Mouse (Mus musculus): ENCODE measurements around the gene Pkm. TPM values are rescaled to one million over a fixed set of nuclear protein-coding genes. Genes with fewer than 3 reads are reported as not detected.

Pkm gene
- polyA plus RNA-seq, 1 experiment = 510 TPM

- Histone ChIP-seq H3K27me3 (ENCODE audit: control insufficient read depth, insufficient read depth, low read length) (no peaks in the 10 kb centered on the region), H3K4me1 (ENCODE audit: control insufficient read depth, insufficient read depth, low read length) (no peaks in the 10 kb centered on the region), H3K27ac (ENCODE audit: control insufficient read depth, insufficient read depth, low read depth, low read length) (no peak overlapping the region), H3K36me3 (ENCODE audit: control insufficient read depth, insufficient read depth, low read length) (peaks cover 2% of the 10 kb centered on the region), H3K4me3 (ENCODE audit: control insufficient read depth, low read depth, low read length) (no peak overlapping the region)
- TF ChIP-seq POLR2A (IDR thresholded peaks at IDR 0.05; ENCODE audit: control insufficient read depth, low read depth, low read length) = no peak
- TF ChIP-seq CTCF (IDR thresholded peaks at IDR 0.05; ENCODE audit: control insufficient read depth, insufficient read depth, insufficient replicate concordance, low read depth, low read length) = no peak
Observed at GRCm38 (mm10) chr9:59641320-59641719, 14.8 kb upstream of the Pkm start.

GRCm38 (mm10) chr9:59649911-59650310 is 6.3 kb upstream of the Pkm start:
- Histone ChIP-seq H3K36me3 (ENCODE audit: control insufficient read depth, insufficient read depth, low read length) (no peaks in the 10 kb centered on the region; the same call in none of the 2 replicates), H3K27me3 (ENCODE audit: control insufficient read depth, insufficient read depth, low read length) (no peaks in the 10 kb centered on the region), H3K4me3 (ENCODE audit: control insufficient read depth, low read depth, low read length) (no peak overlapping the region), H3K4me1 (ENCODE audit: control insufficient read depth, insufficient read depth, low read length) (no peaks in the 10 kb centered on the region), H3K27ac (ENCODE audit: control insufficient read depth, insufficient read depth, low read depth, low read length) (no peak overlapping the region)
- no peak for TF ChIP-seq CTCF (IDR thresholded peaks at IDR 0.05; ENCODE audit: control insufficient read depth, insufficient read depth, insufficient replicate concordance, low read depth, low read length)
- no peak for TF ChIP-seq POLR2A (IDR thresholded peaks at IDR 0.05; ENCODE audit: control insufficient read depth, low read depth, low read length)

DNA sequence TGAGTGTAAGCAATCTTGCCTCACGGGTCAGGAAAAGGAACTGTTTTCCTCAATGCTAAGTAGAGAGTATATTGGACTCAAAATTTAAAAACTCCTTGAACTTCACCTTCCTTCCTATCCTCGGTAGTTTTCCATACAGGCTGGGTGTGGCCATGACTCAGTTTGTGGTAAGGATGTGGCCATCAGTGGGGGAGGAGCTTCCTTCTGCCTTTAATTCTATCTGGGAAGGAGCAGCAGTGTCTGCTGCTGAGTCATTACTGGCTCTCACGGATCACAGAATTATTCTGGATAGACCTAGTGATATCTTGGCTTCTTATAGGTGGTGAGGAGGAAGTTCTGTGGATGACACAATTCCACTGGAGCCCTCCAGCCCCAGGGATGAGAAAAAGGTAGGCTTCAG is 2.8 kb upstream of the Pkm start:
- Histone ChIP-seq H3K27me3 (ENCODE audit: control insufficient read depth, insufficient read depth, low read length) (no peaks in the 10 kb centered on the region), H3K27ac (ENCODE audit: control insufficient read depth, insufficient read depth, low read depth, low read length) (no peak overlapping the region)
- TF ChIP-seq CTCF (IDR thresholded peaks at IDR 0.05; ENCODE audit: control insufficient read depth, insufficient read depth, insufficient replicate concordance, low read depth, low read length) (no peak), POLR2A (IDR thresholded peaks at IDR 0.05; ENCODE audit: control insufficient read depth, low read depth, low read length) (no peak)

DNA sequence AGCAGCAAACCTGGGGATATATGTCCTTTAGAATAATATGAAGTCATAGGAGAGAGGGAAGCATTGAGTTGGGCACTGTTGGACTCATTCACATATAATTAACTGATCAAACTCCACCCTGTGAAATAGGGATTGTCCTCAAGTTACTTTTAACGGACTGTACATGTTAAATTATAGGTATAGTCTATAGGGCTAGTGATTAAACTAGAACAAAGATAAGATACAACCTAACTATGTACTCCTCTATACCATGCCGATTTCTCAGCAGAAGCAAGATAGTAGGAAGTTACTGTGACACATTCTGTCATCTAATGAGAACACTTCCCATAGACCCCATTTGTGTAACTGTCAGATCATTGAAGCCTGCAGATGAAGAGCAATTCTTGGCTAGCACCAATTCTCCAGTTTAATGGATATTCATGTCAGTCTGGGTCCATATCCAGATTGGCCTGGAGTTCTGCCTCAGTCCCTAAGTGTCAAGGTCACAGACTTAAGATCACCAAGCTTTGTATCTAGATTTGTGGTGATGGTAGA is 1.7 kb upstream of the Pkm start:
- no peaks in the 10 kb centered on the region for H3K27me3 ChIP-seq (ENCODE audit: control insufficient read depth, insufficient read depth, low read length)
- no peak overlapping the region for H3K27ac ChIP-seq (ENCODE audit: control insufficient read depth, insufficient read depth, low read depth, low read length)
- peak overlapping the region; percentile 65; the same call in 1 of the 2 replicates for H3K4me3 ChIP-seq (ENCODE audit: control insufficient read depth, low read depth, low read length)
- H3K4me1 ChIP-seq (ENCODE audit: control insufficient read depth, insufficient read depth, low read length) = peaks cover 14% of the 10 kb centered on the region
- H3K36me3 ChIP-seq (ENCODE audit: control insufficient read depth, insufficient read depth, low read length) = no peaks in the 10 kb centered on the region; the same call in none of the 2 replicates
- TF ChIP-seq POLR2A (IDR thresholded peaks at IDR 0.05; ENCODE audit: control insufficient read depth, low read depth, low read length) (no peak), CTCF (IDR thresholded peaks at IDR 0.05; ENCODE audit: control insufficient read depth, insufficient read depth, insufficient replicate concordance, low read depth, low read length) (no peak)

More for the DNA sequence above, 2.8 kb upstream of the Pkm start:
- Histone ChIP-seq H3K4me1 (ENCODE audit: control insufficient read depth, insufficient read depth, low read length) (peaks cover 14% of the 10 kb centered on the region), H3K4me3 (ENCODE audit: control insufficient read depth, low read depth, low read length) (peak overlapping the region; percentile 30; the same call in 1 of the 2 replicates), H3K36me3 (ENCODE audit: control insufficient read depth, insufficient read depth, low read length) (no peaks in the 10 kb centered on the region; the same call in none of the 2 replicates)

GRCm38 (mm10) chr9:59656635-59657617 is 758 bp downstream of the Pkm start:
- peaks cover 26% of the 10 kb centered on the region for H3K4me1 ChIP-seq (ENCODE audit: control insufficient read depth, insufficient read depth, low read length)
- peak overlapping the region; percentile 100 for H3K4me3 ChIP-seq (ENCODE audit: control insufficient read depth, low read depth, low read length)
- H3K36me3 ChIP-seq (ENCODE audit: control insufficient read depth, insufficient read depth, low read length) = no peaks in the 10 kb centered on the region
- H3K27me3 ChIP-seq (ENCODE audit: control insufficient read depth, insufficient read depth, low read length) = no peaks in the 10 kb centered on the region
- TF ChIP-seq POLR2A (IDR thresholded peaks at IDR 0.05; ENCODE audit: control insufficient read depth, low read depth, low read length) (peak; percentile 38), CTCF (IDR thresholded peaks at IDR 0.05; ENCODE audit: control insufficient read depth, insufficient read depth, insufficient replicate concordance, low read depth, low read length) (peak; percentile 31; the same call in 1 of the 2 replicates)
- H3K27ac ChIP-seq (ENCODE audit: control insufficient read depth, insufficient read depth, low read depth, low read length) = peak overlapping the region; percentile 98

GRCm38 (mm10) chr9:59658146-59658545 is 2.0 kb downstream of the Pkm start:
- Histone ChIP-seq H3K27ac (ENCODE audit: control insufficient read depth, insufficient read depth, low read depth, low read length) (no peak overlapping the region; the same call in 1 of the 2 replicates), H3K4me1 (ENCODE audit: control insufficient read depth, insufficient read depth, low read length) (peaks cover 26% of the 10 kb centered on the region), H3K4me3 (ENCODE audit: control insufficient read depth, low read depth, low read length) (peak overlapping the region; percentile 100), H3K27me3 (ENCODE audit: control insufficient read depth, insufficient read depth, low read length) (no peaks in the 10 kb centered on the region), H3K36me3 (ENCODE audit: control insufficient read depth, insufficient read depth, low read length) (no peaks in the 10 kb centered on the region)
- TF ChIP-seq CTCF (IDR thresholded peaks at IDR 0.05; ENCODE audit: control insufficient read depth, insufficient read depth, insufficient replicate concordance, low read depth, low read length) (no peak), POLR2A (IDR thresholded peaks at IDR 0.05; ENCODE audit: control insufficient read depth, low read depth, low read length) (no peak)

All from testis, adult 2 months (tissue).